Mouse (Mus musculus): Measurements from ENCODE around the gene Olfr1208. TPM values are rescaled to one million over a fixed set of nuclear protein-coding genes. Genes with fewer than 3 reads are reported as not detected.

The Olfr1208 gene
- polyA plus RNA-seq (2012; rRNA removed): not detected in 2 replicates

GRCm38 (mm10) chr2:88902211-88902610 is at the start of gene Olfr1208:
TSS of gene Olfr1208 (minus strand) at chr2:88902311.

GRCm38 (mm10) chr2:88938011-88938410 is 35.9 kb upstream of the Olfr1208 start, which contains the start of gene Olfr1211:
TSS of gene Olfr1211 (minus strand) at chr2:88938111.

DNA sequence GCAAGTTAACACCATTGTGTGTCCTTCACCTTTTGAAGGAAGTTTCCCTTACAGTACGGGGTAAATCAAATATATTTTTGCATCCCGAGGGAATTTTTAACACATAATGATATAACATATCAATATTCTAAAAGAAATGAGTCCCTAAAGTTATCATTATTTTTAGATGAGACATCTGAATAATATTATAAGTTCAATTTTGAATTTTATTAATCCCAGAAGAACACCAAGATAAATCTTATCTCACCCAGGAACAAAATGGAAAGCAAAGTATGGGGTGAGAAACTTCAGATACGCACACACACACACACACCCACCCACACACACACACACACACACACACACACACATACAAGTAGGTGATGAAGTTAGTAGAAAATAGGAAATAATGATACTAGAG is 12.9 kb upstream of the Olfr1208 start, which contains the start of gene Olfr1209:
Olfr1209 (minus strand) TSS at position 101 of the 400 bp plus-strand sequence.

DNA sequence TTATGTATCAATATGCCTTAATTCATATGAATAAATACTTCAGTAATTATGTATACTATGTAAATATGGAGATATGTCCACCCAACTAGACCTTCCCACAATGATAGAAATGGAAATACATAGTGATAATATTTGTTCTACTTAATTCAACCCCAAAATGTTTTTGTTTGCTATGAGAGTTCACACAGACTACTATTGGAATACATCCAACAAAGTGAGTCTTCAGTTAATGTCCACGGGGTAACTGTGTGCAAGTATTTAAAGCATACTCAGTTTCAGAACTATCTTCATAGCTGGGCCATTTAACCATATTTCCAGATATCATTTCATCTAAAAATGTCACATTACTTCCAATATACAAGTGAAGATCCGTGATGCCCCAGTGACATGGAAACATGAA is 39.2 kb downstream of the Olfr1208 start, which contains the start of gene Olfr1206:
Olfr1206 (plus strand) TSS at position 301 of the 400 bp plus-strand sequence.

GRCm38 (mm10) chr2:88848992-88849391 is 53.1 kb downstream of the Olfr1208 start, which contains the start of gene Olfr1204:
TSS of gene Olfr1204 (plus strand) at chr2:88849292.

Other genes starting within 250 kb of the Olfr1208 start
- not detected in 2 replicates for gene Olfr1193, start 226.7 kb downstream of the Olfr1208 start, polyA plus RNA-seq (2012; rRNA removed)
- not detected in 2 replicates for gene Olfr1195, start 213.1 kb downstream of the Olfr1208 start, polyA plus RNA-seq (2012; rRNA removed)
- not detected in 2 replicates for gene Olfr1196, start 197.7 kb downstream of the Olfr1208 start, polyA plus RNA-seq (2012; rRNA removed)
- gene Olfr1197, start 169.9 kb downstream of the Olfr1208 start, polyA plus RNA-seq (2012; rRNA removed): not detected in 2 replicates
- not detected in 2 replicates for gene Olfr1198, start 150.9 kb downstream of the Olfr1208 start, polyA plus RNA-seq (2012; rRNA removed)
- not detected in 2 replicates for gene Olfr1199, start 141.8 kb downstream of the Olfr1208 start, polyA plus RNA-seq (2012; rRNA removed)
- not detected in 2 replicates for gene Olfr1200, start 131.8 kb downstream of the Olfr1208 start, polyA plus RNA-seq (2012; rRNA removed)
- gene Olfr1201, start 109.3 kb downstream of the Olfr1208 start, polyA plus RNA-seq (2012; rRNA removed): not detected in 2 replicates
- not detected in 2 replicates for gene Olfr1202, start 87.8 kb downstream of the Olfr1208 start, polyA plus RNA-seq (2012; rRNA removed)
- gene Olfr1205, start 72.6 kb downstream of the Olfr1208 start, polyA plus RNA-seq (2012; rRNA removed): not detected in 2 replicates
- not detected in 2 replicates for gene Olfr1204, start 53.0 kb downstream of the Olfr1208 start, polyA plus RNA-seq (2012; rRNA removed)
- gene Olfr1206, start 39.1 kb downstream of the Olfr1208 start, polyA plus RNA-seq (2012; rRNA removed): not detected in 2 replicates
- not detected in 2 replicates for gene Olfr1209, start 12.8 kb upstream of the Olfr1208 start, polyA plus RNA-seq (2012; rRNA removed)
- gene Olfr1211, start 35.8 kb upstream of the Olfr1208 start, polyA plus RNA-seq (2012; rRNA removed): not detected in 2 replicates
- gene Olfr1212, start 51.7 kb upstream of the Olfr1208 start, polyA plus RNA-seq (2012; rRNA removed): not detected in 2 replicates
- not detected in 2 replicates for gene Gm13762, start 78.0 kb upstream of the Olfr1208 start, polyA plus RNA-seq (2012; rRNA removed)
- not detected in 2 replicates for gene Olfr1214, start 90.3 kb upstream of the Olfr1208 start, polyA plus RNA-seq (2012; rRNA removed)
- not detected in 2 replicates for gene Olfr1215, start 104.7 kb upstream of the Olfr1208 start, polyA plus RNA-seq (2012; rRNA removed)
- not detected in 2 replicates for gene Olfr1216, start 116.0 kb upstream of the Olfr1208 start, polyA plus RNA-seq (2012; rRNA removed)
- not detected in 2 replicates for gene Olfr1217, start 129.8 kb upstream of the Olfr1208 start, polyA plus RNA-seq (2012; rRNA removed)
- gene Olfr1218, start 158.9 kb upstream of the Olfr1208 start, polyA plus RNA-seq (2012; rRNA removed): not detected in 2 replicates
- gene Olfr1219, start 181.2 kb upstream of the Olfr1208 start, polyA plus RNA-seq (2012; rRNA removed): not detected in 2 replicates
- not detected in 2 replicates for gene Olfr1220, start 204.5 kb upstream of the Olfr1208 start, polyA plus RNA-seq (2012; rRNA removed)
- not detected in 2 replicates for gene Olfr1221, start 215.0 kb upstream of the Olfr1208 start, polyA plus RNA-seq (2012; rRNA removed)
- gene Olfr1222, start 230.7 kb upstream of the Olfr1208 start, polyA plus RNA-seq (2012; rRNA removed): not detected in 2 replicates
- gene Olfr1223, start 249.2 kb upstream of the Olfr1208 start, polyA plus RNA-seq (2012; rRNA removed): not detected in 2 replicates

All from stomach, adult 2 months (tissue).